Mouse (Mus musculus) small intestine, adult 2 months (tissue): ENCODE measurements around the gene Olfr15. TPM values are rescaled to one million over a fixed set of nuclear protein-coding genes. Genes with fewer than 3 reads are reported as not detected.
"Not testable (repeated sequence)": the region's sequence is repeated elsewhere in the genome, so short reads cannot be mapped to it uniquely, and the experiment has no call there.

Experiments used
- H3K27ac ChIP-seq: fragments of 200-500 bp; 2 replicates; pipeline ENCODE4 v1.5.1; 2012; ENCODE audit warnings: low read depth, low read length, control low read depth, inconsistent platforms; ENCODE audit not compliant: insufficient read depth
- H3K27me3 ChIP-seq: fragments of 200-500 bp; 2 replicates; pipeline ENCODE4 v1.6.1; 2012; ENCODE audit warnings: mild to moderate bottlenecking, moderate library complexity, low read length, inconsistent platforms; ENCODE audit not compliant: control insufficient read depth, insufficient read depth
- H3K36me3 ChIP-seq: fragments of 200-500 bp; 2 replicates; pipeline ENCODE4 v1.6.1; 2012; ENCODE audit warnings: mild to moderate bottlenecking, low read length, control low read depth, inconsistent platforms; ENCODE audit not compliant: control insufficient read depth, insufficient read depth
- H3K4me1 ChIP-seq: fragments of 200-500 bp; 2 replicates; pipeline ENCODE4 v1.6.1; 2012; ENCODE audit warnings: low read length, inconsistent platforms, mixed read lengths; ENCODE audit not compliant: control insufficient read depth, insufficient read depth, insufficient read length
- H3K4me3 ChIP-seq: fragments of 200-500 bp; 2 replicates; pipeline ENCODE4 v1.5.1; 2012; ENCODE audit warnings: low read depth, mild to moderate bottlenecking, control low read depth, inconsistent platforms, low read length, moderate library complexity
- CTCF ChIP-seq: fragments of 200-500 bp; IDR thresholded peaks from 2 replicates; pipeline ENCODE4 v1.5.1; 2012; ENCODE audit warnings: low read depth, mild to moderate bottlenecking, control low read depth, inconsistent platforms, low read length, moderate library complexity, mixed read lengths; ENCODE audit not compliant: insufficient replicate concordance, insufficient read length; ENCODE audit errors: extremely low read depth
- POLR2A ChIP-seq: fragments of 200-500 bp; IDR thresholded peaks from 2 replicates; pipeline ENCODE4 v1.6.1; 2012; ENCODE audit warnings: low read depth, mild to moderate bottlenecking, control low read depth, inconsistent platforms, low read length, moderate library complexity
- WGBS: fragments of 180-500 bp; shearing (Covaris S2); methylation state at CpG from one replicate; pipeline ENCODE4 v1.1.7; 2018; 5-methylcytosine and 5-hydroxymethylcytosine counted together
- polyA plus RNA-seq: library from polyadenylated mRNA; depleted of rRNA; stranded (reverse); fragments of >200 nt; gene quantifications from 2 replicates; pipeline ENCODE4 v1.2.3, GENCODE M21; 2012; rRNA removed

The Olfr15 gene
- polyA plus RNA-seq, result not detected in 2 replicates

DNA sequence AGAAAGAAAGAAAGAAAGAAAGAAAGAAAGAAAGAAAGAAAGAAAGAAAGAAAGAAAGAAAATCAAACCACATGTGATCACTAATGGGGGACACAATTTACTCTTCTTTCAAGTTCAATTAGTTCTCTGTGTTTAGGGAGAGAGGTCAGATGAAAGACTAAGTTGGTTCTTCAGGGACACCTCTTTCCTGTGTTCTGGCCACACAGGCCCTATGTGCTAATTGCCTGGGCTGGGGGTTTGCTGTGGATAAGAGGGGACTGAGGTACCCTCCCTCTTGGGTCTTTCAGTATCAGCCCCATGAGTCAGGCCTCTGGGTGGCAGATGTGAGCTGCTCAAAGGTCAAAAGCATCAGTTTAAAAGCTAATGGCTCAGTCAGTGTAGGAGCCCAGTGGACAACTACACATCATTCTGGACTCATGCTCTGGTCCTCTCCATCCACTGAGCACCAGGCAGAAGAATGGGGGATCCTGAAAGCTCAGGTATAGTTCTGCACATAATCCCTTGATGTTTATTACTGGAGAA, at the start of gene Olfr15:
Olfr15 (plus strand) TSS at position 291 of the 522 bp plus-strand sequence.
- Histone ChIP-seq H3K4me1 (no peaks in the 10 kb centered on the region), H3K36me3 (no peaks in the 10 kb centered on the region), H3K27ac (no peak within 1 kb of the TSS), H3K4me3 (no peak within 1 kb of the TSS), H3K27me3 (no peaks in the 10 kb centered on the region)
- TF ChIP-seq CTCF (no peak), POLR2A (no peak)

- TF ChIP-seq POLR2A, result no peak
- no peak for TF ChIP-seq CTCF
- no peak overlapping the region for H3K4me3 ChIP-seq
- H3K27ac ChIP-seq, result no peak overlapping the region
- H3K36me3 ChIP-seq, result no peaks in the 10 kb centered on the region
- H3K27me3 ChIP-seq, result no peaks in the 10 kb centered on the region
- H3K4me1 ChIP-seq, result no peaks in the 10 kb centered on the region
Measured at GRCm38 (mm10) chr16:3781237-3781636, 49.4 kb upstream of the Olfr15 start.

DNA sequence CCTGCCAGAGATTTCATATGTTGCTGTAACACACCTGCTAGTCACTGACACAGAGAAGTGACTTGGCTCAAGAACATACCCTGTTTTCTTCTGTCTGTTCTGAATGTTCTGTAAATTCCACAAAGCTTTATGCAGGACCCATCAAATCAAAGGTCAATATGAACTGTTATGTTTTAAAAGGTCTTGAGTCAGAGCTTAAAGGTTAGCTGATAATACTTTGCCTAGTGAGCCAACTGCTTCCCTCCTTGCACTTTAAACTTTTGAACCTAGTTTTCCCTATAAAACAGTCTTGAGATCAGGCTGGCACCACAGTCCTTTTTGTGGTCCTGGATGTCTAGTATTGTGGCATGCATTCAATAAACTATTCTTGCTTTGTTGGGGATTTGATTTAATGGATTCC, 42.3 kb upstream of the Olfr15 start:
- H3K27ac ChIP-seq, result peak overlapping the region; percentile 64; the same call in 1 of the 2 replicates
- no peaks in the 10 kb centered on the region for H3K27me3 ChIP-seq
- H3K4me3 ChIP-seq, result no peak overlapping the region
- H3K4me1 ChIP-seq, result no peaks in the 10 kb centered on the region; the same call in 1 of the 2 replicates
- TF ChIP-seq CTCF (no peak), POLR2A (no peak)
- no peaks in the 10 kb centered on the region for H3K36me3 ChIP-seq

GRCm38 (mm10) chr16:3808176-3808575, 22.5 kb upstream of the Olfr15 start:
- Histone ChIP-seq H3K36me3 (no peaks in the 10 kb centered on the region), H3K4me3 (no peak overlapping the region), H3K27ac (no peak overlapping the region), H3K27me3 (no peaks in the 10 kb centered on the region), H3K4me1 (no peaks in the 10 kb centered on the region)
- 65% methylated on average over 3 of the region's 3 CpGs for WGBS
- TF ChIP-seq CTCF, result no peak
- TF ChIP-seq POLR2A, result no peak

GRCm38 (mm10) chr16:3814667-3815066, 16.0 kb upstream of the Olfr15 start:
- not testable (repeated sequence) for H3K4me3 ChIP-seq, H3K27ac ChIP-seq
- WGBS, result 73% methylated on average over 6 of the region's 6 CpGs

GRCm38 (mm10) chr16:3820202-3820601, 10.5 kb upstream of the Olfr15 start:
- H3K36me3 ChIP-seq, result no peaks in the 10 kb centered on the region
- no peaks in the 10 kb centered on the region for H3K4me1 ChIP-seq
- no peak overlapping the region for H3K4me3 ChIP-seq
- no peak for TF ChIP-seq POLR2A
- TF ChIP-seq CTCF, result no peak
- H3K27ac ChIP-seq, result no peak overlapping the region
- WGBS, result 90% methylated on average over 2 of the region's 2 CpGs
- H3K27me3 ChIP-seq, result no peaks in the 10 kb centered on the region

More at GRCm38 (mm10) chr16:3814667-3815066, 16.0 kb upstream of the Olfr15 start:
- not testable (repeated sequence) for H3K4me1 ChIP-seq, H3K36me3 ChIP-seq, H3K27me3 ChIP-seq

GRCm38 (mm10) chr16:3828021-3828420, 2.7 kb upstream of the Olfr15 start:
- no peak for TF ChIP-seq POLR2A
- TF ChIP-seq CTCF, result no peak
- Histone ChIP-seq H3K27ac (no peak overlapping the region), H3K36me3 (no peaks in the 10 kb centered on the region), H3K4me1 (no peaks in the 10 kb centered on the region), H3K27me3 (no peaks in the 10 kb centered on the region), H3K4me3 (no peak overlapping the region)
- 28% methylated on average over 3 of the region's 3 CpGs for WGBS

DNA sequence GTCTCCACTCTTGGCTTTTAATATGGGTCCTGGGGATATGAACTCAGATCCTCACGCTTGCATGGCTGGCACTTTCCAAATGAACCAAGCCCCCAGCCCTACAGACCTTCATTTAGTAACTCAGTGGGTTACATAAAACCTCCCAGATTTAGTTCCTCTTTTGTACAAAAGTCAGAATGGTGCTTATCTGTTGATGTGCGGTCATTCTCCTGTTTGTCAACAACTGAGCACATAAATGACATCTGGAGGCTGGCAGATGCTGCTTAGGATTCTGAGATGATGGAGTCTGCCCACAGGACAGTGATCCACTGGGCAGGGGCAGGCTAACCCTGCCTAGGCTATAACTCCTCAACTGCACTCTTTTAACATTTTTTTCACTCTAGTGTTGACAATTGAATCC, 951 bp upstream of the Olfr15 start:
- Histone ChIP-seq H3K27me3 (no peaks in the 10 kb centered on the region), H3K27ac (no peak overlapping the region), H3K4me3 (no peak overlapping the region), H3K36me3 (no peaks in the 10 kb centered on the region), H3K4me1 (no peaks in the 10 kb centered on the region)
- 90% methylated on average over 2 of the region's 2 CpGs for WGBS
- TF ChIP-seq POLR2A (no peak), CTCF (no peak)
